Mouse (Mus musculus) urinary bladder, postnatal 4 days (tissue): ENCODE results near the gene Trdmt1.
"Not testable (repeated sequence)": the region's sequence is repeated elsewhere in the genome, so short reads cannot be mapped to it uniquely, and the experiment has no call there.

Source experiments
- DNase-seq, 2 experiments: peaks; one replicate each; pipeline ENCODE4 v3.0.0; 2021 to 2022; ENCODE audit warnings: low spot score in 2 of 2

The Trdmt1 gene

GRCm38 (mm10) chr2:13544193-13544824, at the start of gene Trdmt1:
Gene Trdmt1, minus strand, starts transcription at chr2:13544668.
- peak; percentile 84 for DNase-seq

- DNase-seq, result no peak
These were observed 48.9 kb upstream of the Trdmt1 start for GRCm38 (mm10) chr2:13593328-13593727.

- DNase-seq, result not testable (repeated sequence)
These were observed 39.3 kb upstream of the Trdmt1 start for GRCm38 (mm10) chr2:13583746-13584145.

- no peak for DNase-seq
These were observed 37.7 kb upstream of the Trdmt1 start for GRCm38 (mm10) chr2:13582184-13582583.

GRCm38 (mm10) chr2:13579991-13580390, 35.5 kb upstream of the Trdmt1 start:
- no peak for DNase-seq

- no peak for DNase-seq
These were observed 34.8 kb upstream of the Trdmt1 start for GRCm38 (mm10) chr2:13579315-13579714.

- no peak for DNase-seq
These were observed 34.1 kb upstream of the Trdmt1 start for GRCm38 (mm10) chr2:13578473-13579152.

- DNase-seq, result no peak
These were observed 32.9 kb upstream of the Trdmt1 start for GRCm38 (mm10) chr2:13577399-13577798.

- no peak for DNase-seq
These were observed 31.5 kb upstream of the Trdmt1 start for GRCm38 (mm10) chr2:13575926-13576325.

- DNase-seq, result peak; percentile 51 to 77
These were observed 30.9 kb upstream of the Trdmt1 start for GRCm38 (mm10) chr2:13575287-13575801.

- peak in 1 of 2 experiments; percentile 34 for DNase-seq
These were observed 30.3 kb upstream of the Trdmt1 start for GRCm38 (mm10) chr2:13574801-13575150.

- DNase-seq, result peak; percentile 77 to 83
These were observed 29.8 kb upstream of the Trdmt1 start for GRCm38 (mm10) chr2:13574066-13574800.

GRCm38 (mm10) chr2:13573408-13574065, 29.1 kb upstream of the Trdmt1 start, which contains the start of gene Vim:
Gene Vim, plus strand, starts transcription at chr2:13573927.
- DNase-seq, result peak; percentile 85 to 90

GRCm38 (mm10) chr2:13572647-13573407, 28.4 kb upstream of the Trdmt1 start:
- DNase-seq, result no peak

- DNase-seq, result no peak
These were observed 27.7 kb upstream of the Trdmt1 start for GRCm38 (mm10) chr2:13572101-13572553.

GRCm38 (mm10) chr2:13570122-13570521, 25.7 kb upstream of the Trdmt1 start:
- DNase-seq, result no peak

GRCm38 (mm10) chr2:13560396-13560795, 15.9 kb upstream of the Trdmt1 start:
- no peak for DNase-seq

- no peak for DNase-seq
These were observed 15.3 kb upstream of the Trdmt1 start for GRCm38 (mm10) chr2:13559729-13560128.

- DNase-seq, result no peak
These were observed 14.8 kb upstream of the Trdmt1 start for GRCm38 (mm10) chr2:13559303-13559702.

GRCm38 (mm10) chr2:13558607-13559262, 14.3 kb upstream of the Trdmt1 start:
- no peak for DNase-seq
